Mouse (Mus musculus): Measurements from ENCODE around the gene Nmral1.

- no peak for TF ChIP-seq CTCF (IDR thresholded peaks at IDR 0.05; ENCODE audit: borderline replicate concordance, insufficient read depth, low read depth, low read length)
- TF ChIP-seq POLR2A (IDR thresholded peaks at IDR 0.05; ENCODE audit: borderline replicate concordance, insufficient read depth, low read length), result no peak
Observed at GRCm38 (mm10) chr16:4670317-4670716, 48.8 kb downstream of the Nmral1 start.

All from cerebellum, adult 2 months (tissue).